Mouse (Mus musculus): ENCODE measurements at regions not wholly inside any gene's neighbourhood (a gene's known extent, or its start where the extent isn't known, plus 50 kb on each side); places are given as distances from the start of the nearest gene placed in this dataset.

- no peak overlapping the region for H3K4me3 ChIP-seq (ENCODE audit: insufficient read depth, low read depth, low read length)
- no peak overlapping the region for H3K27ac ChIP-seq (ENCODE audit: insufficient read depth, low read depth, low read length)
- TF ChIP-seq POLR2A (IDR thresholded peaks at IDR 0.05; ENCODE audit: insufficient read depth, low read depth, low read length) (no peak), CTCF (IDR thresholded peaks at IDR 0.05; ENCODE audit: insufficient read depth, low read depth, low read length) (no peak)
- no peaks in the 10 kb centered on the region for H3K4me1 ChIP-seq (ENCODE audit: control insufficient read depth, insufficient read depth, low read length)
- 81% methylated on average over 3 of the region's 3 CpGs for WGBS
These were observed 103.0 kb downstream of the Nab1 start for GRCm38 (mm10) chr1:52397460-52397859.

DNA sequence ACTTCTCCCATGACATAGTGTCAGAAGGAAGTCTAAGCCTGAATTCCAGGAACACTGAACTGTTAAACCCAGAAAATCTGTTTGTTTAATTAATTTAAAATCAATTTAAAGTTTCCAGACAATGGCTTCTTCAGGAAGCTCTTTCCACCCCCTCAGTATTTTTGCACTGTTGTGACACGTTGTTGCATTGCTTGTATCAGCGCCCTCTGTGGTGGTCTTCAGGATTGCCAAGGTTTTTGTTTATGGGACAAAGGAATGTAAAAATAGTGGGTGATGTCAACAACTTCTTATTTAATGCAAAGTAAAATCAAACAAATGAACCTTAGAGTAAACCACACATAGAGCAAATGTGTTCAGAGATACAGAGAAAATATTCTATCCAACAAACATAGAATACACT lies 107.5 kb downstream of the Nab1 start:
- TF ChIP-seq POLR2A (IDR thresholded peaks at IDR 0.05; ENCODE audit: insufficient read depth, low read depth, low read length) (no peak), CTCF (IDR thresholded peaks at IDR 0.05; ENCODE audit: insufficient read depth, low read depth, low read length) (no peak)
- H3K4me3 ChIP-seq (ENCODE audit: insufficient read depth, low read depth, low read length), result no peak overlapping the region
- no peak overlapping the region for H3K27ac ChIP-seq (ENCODE audit: insufficient read depth, low read depth, low read length)
- WGBS, result 40% methylated on average over 2 of the region's 2 CpGs
- peaks cover 5% of the 10 kb centered on the region for H3K4me1 ChIP-seq (ENCODE audit: control insufficient read depth, insufficient read depth, low read length)

- 69% methylated on average over 6 of the region's 6 CpGs for WGBS
- Histone ChIP-seq H3K4me3 (ENCODE audit: insufficient read depth, low read depth, low read length) (no peak overlapping the region), H3K4me1 (ENCODE audit: control insufficient read depth, insufficient read depth, low read length) (peaks cover 5% of the 10 kb centered on the region), H3K27ac (ENCODE audit: insufficient read depth, low read depth, low read length) (no peak overlapping the region)
- no peak for TF ChIP-seq CTCF (IDR thresholded peaks at IDR 0.05; ENCODE audit: insufficient read depth, low read depth, low read length)
- no peak for TF ChIP-seq POLR2A (IDR thresholded peaks at IDR 0.05; ENCODE audit: insufficient read depth, low read depth, low read length)
These were observed 111.6 kb downstream of the Nab1 start for GRCm38 (mm10) chr1:52388836-52389235.

DNA sequence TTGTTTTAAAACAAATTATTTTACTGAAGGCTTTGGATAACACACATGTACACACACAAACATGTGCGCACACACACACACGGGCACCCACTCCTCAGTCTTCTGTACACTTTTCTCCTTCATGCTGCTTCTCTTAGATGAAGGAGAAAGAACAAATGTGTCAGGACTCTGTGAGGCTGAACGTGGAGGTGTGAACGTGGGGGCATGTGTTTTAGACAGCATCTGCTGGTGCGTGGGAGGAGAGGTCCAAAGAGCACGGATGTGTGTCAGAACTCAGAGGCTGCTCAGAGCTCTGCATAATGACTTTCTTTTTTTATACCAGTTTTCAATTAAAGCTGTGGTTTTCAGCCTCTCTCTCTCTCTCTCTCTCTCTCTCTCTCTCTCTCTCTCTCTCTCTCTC lies 112.4 kb downstream of the Nab1 start:
- Histone ChIP-seq H3K4me3 (ENCODE audit: insufficient read depth, low read depth, low read length) (no peak overlapping the region), H3K27ac (ENCODE audit: insufficient read depth, low read depth, low read length) (no peak overlapping the region), H3K4me1 (ENCODE audit: control insufficient read depth, insufficient read depth, low read length) (peaks cover 5% of the 10 kb centered on the region)
- 33% methylated on average over 6 of the region's 6 CpGs for WGBS
- no peak for TF ChIP-seq POLR2A (IDR thresholded peaks at IDR 0.05; ENCODE audit: insufficient read depth, low read depth, low read length)
- no peak for TF ChIP-seq CTCF (IDR thresholded peaks at IDR 0.05; ENCODE audit: insufficient read depth, low read depth, low read length)

DNA sequence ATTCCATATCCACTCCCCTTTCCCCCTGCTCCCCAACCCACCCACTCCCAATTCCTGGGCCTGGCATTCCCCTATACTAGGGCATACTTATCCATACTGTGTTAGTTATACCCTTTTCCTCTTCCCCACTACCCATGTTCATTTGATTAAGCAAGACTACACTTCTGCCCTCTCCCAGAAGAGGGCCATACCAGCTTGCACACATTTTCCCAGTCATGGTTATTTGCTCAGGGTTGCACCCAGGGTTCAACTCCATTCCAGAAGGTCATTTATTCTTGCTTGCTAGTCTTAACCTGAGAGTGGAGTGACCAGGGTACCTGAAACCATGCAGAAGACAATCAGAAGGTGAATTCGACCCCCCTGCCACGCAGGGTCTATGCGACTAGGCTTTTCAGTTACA lies 113.4 kb downstream of the Nab1 start:
- no peak for TF ChIP-seq CTCF (IDR thresholded peaks at IDR 0.05; ENCODE audit: insufficient read depth, low read depth, low read length)
- no peak for TF ChIP-seq POLR2A (IDR thresholded peaks at IDR 0.05; ENCODE audit: insufficient read depth, low read depth, low read length)
- no peak overlapping the region for H3K4me3 ChIP-seq (ENCODE audit: insufficient read depth, low read depth, low read length)
- WGBS, result 88% methylated on average over 3 of the region's 3 CpGs
- no peak overlapping the region for H3K27ac ChIP-seq (ENCODE audit: insufficient read depth, low read depth, low read length)
- H3K4me1 ChIP-seq (ENCODE audit: control insufficient read depth, insufficient read depth, low read length), result peaks cover 5% of the 10 kb centered on the region

GRCm38 (mm10) chr1:52375320-52375719 lies 125.2 kb downstream of the Nab1 start:
- H3K27ac ChIP-seq (ENCODE audit: insufficient read depth, low read depth, low read length), result no peak overlapping the region
- WGBS, result 88% methylated on average over 6 of the region's 6 CpGs
- TF ChIP-seq CTCF (IDR thresholded peaks at IDR 0.05; ENCODE audit: insufficient read depth, low read depth, low read length) (no peak), POLR2A (IDR thresholded peaks at IDR 0.05; ENCODE audit: insufficient read depth, low read depth, low read length) (no peak)
- H3K4me1 ChIP-seq (ENCODE audit: control insufficient read depth, insufficient read depth, low read length), result no peaks in the 10 kb centered on the region
- no peak overlapping the region for H3K4me3 ChIP-seq (ENCODE audit: insufficient read depth, low read depth, low read length)

DNA sequence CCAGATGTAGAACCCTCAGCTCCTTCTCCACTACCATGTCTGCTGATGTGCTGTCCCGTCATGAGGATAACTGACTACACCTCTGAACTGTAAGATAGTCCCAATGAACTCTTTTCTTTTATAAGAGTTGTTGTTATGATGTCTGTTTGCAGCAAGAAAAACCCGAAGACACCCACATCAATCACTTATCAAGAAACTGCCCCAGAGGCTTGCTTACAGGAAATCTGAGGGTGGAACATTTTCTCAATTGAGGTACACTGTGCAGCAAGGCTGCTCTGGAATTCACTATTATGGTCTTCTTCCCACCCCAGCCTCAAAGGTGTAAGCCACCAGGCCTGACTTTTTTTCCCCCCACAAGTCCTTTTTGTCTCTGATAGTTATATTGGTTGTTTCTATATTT lies 125.8 kb downstream of the Nab1 start:
- Histone ChIP-seq H3K4me1 (ENCODE audit: control insufficient read depth, insufficient read depth, low read length) (no peaks in the 10 kb centered on the region), H3K4me3 (ENCODE audit: insufficient read depth, low read depth, low read length) (no peak overlapping the region), H3K27ac (ENCODE audit: insufficient read depth, low read depth, low read length) (no peak overlapping the region)
- WGBS, result 94% methylated on average over 2 of the region's 2 CpGs
- no peak for TF ChIP-seq POLR2A (IDR thresholded peaks at IDR 0.05; ENCODE audit: insufficient read depth, low read depth, low read length)
- no peak for TF ChIP-seq CTCF (IDR thresholded peaks at IDR 0.05; ENCODE audit: insufficient read depth, low read depth, low read length)

- 86% methylated on average over 2 of the region's 2 CpGs for WGBS
- TF ChIP-seq POLR2A (IDR thresholded peaks at IDR 0.05; ENCODE audit: insufficient read depth, low read depth, low read length) (no peak), CTCF (IDR thresholded peaks at IDR 0.05; ENCODE audit: insufficient read depth, low read depth, low read length) (no peak)
- Histone ChIP-seq H3K4me1 (ENCODE audit: control insufficient read depth, insufficient read depth, low read length) (no peaks in the 10 kb centered on the region), H3K4me3 (ENCODE audit: insufficient read depth, low read depth, low read length) (no peak overlapping the region), H3K27ac (ENCODE audit: insufficient read depth, low read depth, low read length) (no peak overlapping the region)
These were observed 126.7 kb downstream of the Nab1 start for GRCm38 (mm10) chr1:52373817-52374216.

DNA sequence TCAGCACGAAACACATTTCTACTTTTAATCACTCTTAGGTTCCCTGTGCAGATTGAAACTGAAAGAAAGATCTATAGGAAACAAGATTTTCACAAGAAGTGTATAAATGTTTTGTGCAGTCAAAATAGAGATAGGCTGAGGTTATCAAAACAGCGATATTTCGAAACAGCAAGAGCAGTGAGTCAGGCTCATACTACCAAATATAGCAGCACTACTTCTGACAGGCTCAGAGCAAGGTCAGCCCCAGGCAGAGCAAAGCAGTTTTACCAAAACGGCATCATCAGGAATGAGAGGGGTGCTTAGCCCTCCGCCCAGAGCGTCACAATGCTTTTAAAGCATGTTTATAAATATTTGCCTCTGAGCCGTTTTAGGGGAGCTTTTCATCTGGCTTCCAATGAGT lies 133.4 kb upstream of the Gls start:
- no peak overlapping the region for H3K4me3 ChIP-seq (ENCODE audit: insufficient read depth, low read depth, low read length)
- no peak for TF ChIP-seq CTCF (IDR thresholded peaks at IDR 0.05; ENCODE audit: insufficient read depth, low read depth, low read length)
- no peak for TF ChIP-seq POLR2A (IDR thresholded peaks at IDR 0.05; ENCODE audit: insufficient read depth, low read depth, low read length)
- peak overlapping the region; percentile 64 for H3K27ac ChIP-seq (ENCODE audit: insufficient read depth, low read depth, low read length)
- H3K4me1 ChIP-seq (ENCODE audit: control insufficient read depth, insufficient read depth, low read length), result peaks cover 5% of the 10 kb centered on the region
- 36% methylated on average over 7 of the region's 7 CpGs for WGBS

DNA sequence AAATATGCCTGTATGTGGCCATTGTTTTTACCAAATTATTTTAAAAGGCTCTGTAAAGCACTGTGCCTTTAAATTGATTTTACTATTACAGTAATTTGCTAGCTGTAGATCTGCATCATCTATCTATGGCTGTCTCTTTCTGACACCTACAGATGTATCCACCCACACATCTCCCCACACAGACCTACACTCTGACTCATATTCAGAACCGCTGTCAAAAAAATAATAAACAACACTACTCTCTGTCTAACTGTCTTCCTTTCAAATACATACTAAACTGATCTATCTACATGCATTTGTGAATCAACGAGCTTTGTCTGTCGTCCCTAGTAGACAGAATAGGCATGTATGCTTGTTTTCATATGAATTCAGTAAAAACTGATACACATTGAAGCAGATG lies 130.6 kb upstream of the Gls start:
- 87% methylated on average over 3 of the region's 3 CpGs for WGBS
- TF ChIP-seq CTCF (IDR thresholded peaks at IDR 0.05; ENCODE audit: insufficient read depth, low read depth, low read length) (no peak), POLR2A (IDR thresholded peaks at IDR 0.05; ENCODE audit: insufficient read depth, low read depth, low read length) (no peak)
- Histone ChIP-seq H3K27ac (ENCODE audit: insufficient read depth, low read depth, low read length) (no peak overlapping the region), H3K4me3 (ENCODE audit: insufficient read depth, low read depth, low read length) (no peak overlapping the region), H3K4me1 (ENCODE audit: control insufficient read depth, insufficient read depth, low read length) (peaks cover 5% of the 10 kb centered on the region)

All from olfactory bulb, adult 2 months (tissue).